Mouse (Mus musculus) kidney, adult 2 months (tissue): ENCODE measurements around the gene Tbc1d13. TPM values are rescaled to one million over a fixed set of nuclear protein-coding genes. Genes with fewer than 3 reads are reported as not detected.

Experiments
- DNase-seq: peaks from one replicate; pipeline ENCODE4 v3.0.0; 2021
- H3K27ac ChIP-seq: fragments of 200-500 bp; 2 replicates; pipeline ENCODE4 v1.5.1; 2012; ENCODE audit warnings: low read depth, low read length, control low read depth, inconsistent platforms; ENCODE audit not compliant: insufficient read depth
- H3K27me3 ChIP-seq: fragments of 200-500 bp; replicated peaks from 2 replicates; pipeline ENCODE4 v1.6.1; 2012; ENCODE audit warnings: mild to moderate bottlenecking, moderate library complexity, low read length, inconsistent platforms; ENCODE audit not compliant: control insufficient read depth, insufficient read depth
- H3K36me3 ChIP-seq: fragments of 200-500 bp; 2 replicates; pipeline ENCODE4 v1.6.1; 2012; ENCODE audit warnings: mild to moderate bottlenecking, moderate library complexity, low read length, inconsistent platforms; ENCODE audit not compliant: control insufficient read depth, insufficient read depth
- H3K4me1 ChIP-seq: fragments of 200-500 bp; 2 replicates; pipeline ENCODE4 v1.6.1; 2011; ENCODE audit warnings: low read length; ENCODE audit not compliant: control insufficient read depth, insufficient read depth
- H3K4me3 ChIP-seq: fragments of 200-500 bp; 2 replicates; pipeline ENCODE4 v1.5.1; 2011; ENCODE audit warnings: mild to moderate bottlenecking, low read depth, low read length, control low read depth; ENCODE audit not compliant: insufficient read depth
- CTCF ChIP-seq: fragments of 200-500 bp; conservative IDR thresholded peaks from 2 replicates; pipeline ENCODE4 v1.5.1; 2011; ENCODE audit warnings: low read depth, mild to moderate bottlenecking, control low read depth, low read length, moderate library complexity, mixed read lengths; ENCODE audit not compliant: insufficient read depth, insufficient read length
- POLR2A ChIP-seq: fragments of 200-500 bp; IDR thresholded peaks from one replicate; pipeline ENCODE4 v1.6.1; 2011; ENCODE audit warnings: low read depth, low read length, control low read depth
- WGBS: fragments of 180-500 bp; shearing (Covaris S2); methylation state at CpG from one replicate; pipeline ENCODE4 v1.1.7; 2018; 5-methylcytosine and 5-hydroxymethylcytosine counted together
- polyA plus RNA-seq: library from polyadenylated mRNA; depleted of rRNA; stranded (reverse); fragments of >200 nt; gene quantifications from 2 replicates; pipeline ENCODE4 v1.2.3, GENCODE M21; 2012; rRNA removed

Gene Tbc1d13
- polyA plus RNA-seq, 1 experiment, result 156 TPM

- DNase-seq, result peak; percentile 58
- 38% methylated on average over 1 of the region's 1 CpGs for WGBS
- H3K4me1 ChIP-seq, result peaks cover 21% of the 10 kb centered on the region; the same call in 1 of the 2 replicates
- H3K27ac ChIP-seq, result peak overlapping the region; percentile 66
- no peak overlapping the region for H3K4me3 ChIP-seq
- H3K27me3 ChIP-seq, result no peaks in the 10 kb centered on the region
- no peak for TF ChIP-seq CTCF
- no peak for TF ChIP-seq POLR2A
- no peaks in the 10 kb centered on the region for H3K36me3 ChIP-seq
Measured at GRCm38 (mm10) chr2:30199984-30200383, 66.4 kb downstream of the Tbc1d13 start.

- Histone ChIP-seq H3K27me3 (no peaks in the 10 kb centered on the region), H3K4me1 (peaks cover 21% of the 10 kb centered on the region; the same call in 1 of the 2 replicates), H3K27ac (peak overlapping the region; percentile 70), H3K4me3 (no peak overlapping the region), H3K36me3 (no peaks in the 10 kb centered on the region)
- TF ChIP-seq POLR2A (no peak), CTCF (no peak)
- DNase-seq, result peak; percentile 75
- 33% methylated on average over 5 of the region's 5 CpGs for WGBS
Measured at GRCm38 (mm10) chr2:30200388-30200925, 66.9 kb downstream of the Tbc1d13 start.

Other genes with a start within 250 kb of the Tbc1d13 start
- gene Odf2, start 244.5 kb upstream of the Tbc1d13 start, polyA plus RNA-seq, result 17.6 and 21.5 TPM in 2 replicates
- gene Gle1, start 198.3 kb upstream of the Tbc1d13 start, polyA plus RNA-seq, result 21.1 and 25.4 TPM in 2 replicates
- 237 and 250 TPM in 2 replicates for gene Sptan1, start 168.2 kb upstream of the Tbc1d13 start, polyA plus RNA-seq
- gene Wdr34, start 84.9 kb upstream of the Tbc1d13 start, polyA plus RNA-seq, result 32.0 and 37.8 TPM in 2 replicates
- 30.4 and 37.4 TPM in 2 replicates for gene Set, start 76.4 kb upstream of the Tbc1d13 start, polyA plus RNA-seq
- 4.7 and 4.8 TPM in 2 replicates for gene Pkn3, start 56.1 kb upstream of the Tbc1d13 start, polyA plus RNA-seq
- 49.0 and 69.1 TPM in 2 replicates for gene Zdhhc12, start 40.1 kb upstream of the Tbc1d13 start, polyA plus RNA-seq
- gene Zer1, start 9.2 kb upstream of the Tbc1d13 start, polyA plus RNA-seq, result 45.8 and 59.5 TPM in 2 replicates
- gene Endog, start 37.7 kb downstream of the Tbc1d13 start, polyA plus RNA-seq, result 78.0 and 98.0 TPM in 2 replicates
- gene Spout1, start 44.7 kb downstream of the Tbc1d13 start, polyA plus RNA-seq, result 22.8 and 23.6 TPM in 2 replicates
- gene Kyat1, start 72.1 kb downstream of the Tbc1d13 start, polyA plus RNA-seq, result 71.6 and 88.3 TPM in 2 replicates
- 42.0 and 45.4 TPM in 2 replicates for gene Lrrc8a, start 104.0 kb downstream of the Tbc1d13 start, polyA plus RNA-seq
- 6.4 and 12.7 TPM in 2 replicates for gene Gm28035, start 106.8 kb downstream of the Tbc1d13 start, polyA plus RNA-seq
- gene Phyhd1, start 132.5 kb downstream of the Tbc1d13 start, polyA plus RNA-seq, result 117 and 130 TPM in 2 replicates
- gene Gm28038, start 147.3 kb downstream of the Tbc1d13 start, polyA plus RNA-seq, result not detected in 2 replicates
- 29.6 and 32.4 TPM in 2 replicates for gene Dolk, start 152.6 kb downstream of the Tbc1d13 start, polyA plus RNA-seq
- gene Nup188, start 152.7 kb downstream of the Tbc1d13 start, polyA plus RNA-seq, result 17.5 and 18.7 TPM in 2 replicates
- gene Sh3glb2, start 225.6 kb downstream of the Tbc1d13 start, polyA plus RNA-seq, result 84.6 and 132 TPM in 2 replicates
- gene Miga2, start 230.5 kb downstream of the Tbc1d13 start, polyA plus RNA-seq, result 46.8 and 53.3 TPM in 2 replicates